Mouse (Mus musculus) hindbrain, embryonic 12.5 days (tissue): ENCODE measurements around the gene Hist1h3g. TPM values are rescaled to one million over a fixed set of nuclear protein-coding genes. Genes with fewer than 3 reads are reported as not detected.
"Not testable (repeated sequence)": the region's sequence is repeated elsewhere in the genome, so short reads cannot be mapped to it uniquely, and the experiment has no call there.

Source experiments
- ATAC-seq: fragments of 200-750 bp; cut with Nextera tagmentation; 2 replicates; pipeline ENCODE4 v1.8.0; 2017; ENCODE audit warnings: moderate TSS enrichment; ENCODE audit not compliant: low FRiP score
- H3K27ac ChIP-seq: fragments of 300-500 bp; sonication (generic); 2 replicates; pipeline ENCODE4 v1.5.1; 2016; ENCODE audit warnings: mild to moderate bottlenecking
- H3K27me3 ChIP-seq: fragments of 300-500 bp; sonication (generic); 2 replicates; pipeline ENCODE4 v1.6.1; 2016; ENCODE audit warnings: mild to moderate bottlenecking
- H3K36me3 ChIP-seq: fragments of 300-500 bp; sonication (generic); 2 replicates; pipeline ENCODE4 v1.6.1; 2016; ENCODE audit warnings: mild to moderate bottlenecking
- H3K4me1 ChIP-seq: fragments of 300-500 bp; sonication (generic); 2 replicates; pipeline ENCODE4 v1.6.1; 2016
- H3K4me2 ChIP-seq: fragments of 300-500 bp; sonication (generic); replicated peaks from 2 replicates; pipeline ENCODE4 v1.6.1; 2016; ENCODE audit warnings: mild to moderate bottlenecking
- H3K4me3 ChIP-seq: fragments of 300-500 bp; sonication (generic); 2 replicates; pipeline ENCODE4 v1.5.1; 2016; ENCODE audit warnings: mild to moderate bottlenecking
- H3K9ac ChIP-seq: fragments of 300-500 bp; sonication (generic); 2 replicates; pipeline ENCODE4 v1.6.1; 2016; ENCODE audit warnings: mild to moderate bottlenecking, moderate library complexity
- H3K9me3 ChIP-seq: fragments of 300-500 bp; sonication (generic); replicated peaks from 2 replicates; pipeline ENCODE4 v1.6.1; 2016; ENCODE audit warnings: mild to moderate bottlenecking
- WGBS: fragments of 180-500 bp; shearing (Covaris S2); methylation state at CpG from one replicate; pipeline ENCODE4 v1.1.7; 2016; 5-methylcytosine and 5-hydroxymethylcytosine counted together
- polyA plus RNA-seq: library from polyadenylated mRNA; unstranded; fragments of >200 nt; fragmentation: Nextera tagmentation; extraction: Ambion mirVana; gene quantifications from 2 replicates; pipeline ENCODE4 v1.2.1, GENCODE M21; 2016

Hist1h3g gene
- polyA plus RNA-seq, 1 experiment from 2014 or later = 4.4 TPM

- Histone ChIP-seq H3K9me3 (no peaks in the 10 kb centered on the region), H3K36me3 (no peaks in the 10 kb centered on the region), H3K4me1 (peaks cover 13% of the 10 kb centered on the region), H3K9ac (peak overlapping the region; percentile 72), H3K27me3 (no peaks in the 10 kb centered on the region), H3K4me3 (peak overlapping the region; percentile 46), H3K27ac (peak overlapping the region; percentile 89), H3K4me2 (peak overlapping the region; percentile 98)
- ATAC-seq = peak; percentile 81
- under 1% methylated on average over 18 of the region's 18 CpGs for WGBS
Measured at GRCm38 (mm10) chr13:23555839-23556416, 20.7 kb downstream of the Hist1h3g start.

GRCm38 (mm10) chr13:23556906-23557305 lies 21.7 kb downstream of the Hist1h3g start:
- Histone ChIP-seq H3K4me1 (peaks cover 11% of the 10 kb centered on the region), H3K27ac (0 out of 2 replicates have a peak overlapping the region, but pooled peaks have one; percentile 35), H3K36me3 (no peaks in the 10 kb centered on the region), H3K27me3 (no peaks in the 10 kb centered on the region), H3K4me2 (peak overlapping the region; percentile 98), H3K9ac (no peak overlapping the region), H3K4me3 (no peak overlapping the region), H3K9me3 (no peaks in the 10 kb centered on the region)
- ATAC-seq = no peak
- WGBS = 75% methylated on average over 3 of the region's 3 CpGs

GRCm38 (mm10) chr13:23560699-23561098 lies 25.5 kb downstream of the Hist1h3g start:
- not testable (repeated sequence) for H3K4me2 ChIP-seq, H3K9me3 ChIP-seq, H3K27me3 ChIP-seq, H3K4me3 ChIP-seq, H3K9ac ChIP-seq, H3K4me1 ChIP-seq, ATAC-seq, H3K27ac ChIP-seq, H3K36me3 ChIP-seq
- WGBS = 17% methylated on average over 2 of the region's 2 CpGs

- peak overlapping the region; percentile 42 for H3K4me3 ChIP-seq
- 0% methylated on average over 2 of the region's 5 CpGs for WGBS
Measured at GRCm38 (mm10) chr13:23561531-23561882, 26.3 kb downstream of the Hist1h3g start.

GRCm38 (mm10) chr13:23561883-23562659 lies 26.8 kb downstream of the Hist1h3g start, which contains the start of gene Hist1h3e:
Gene Hist1h3e, minus strand, starts transcription at chr13:23562369.
- not testable (repeated sequence) for H3K36me3 ChIP-seq, H3K27me3 ChIP-seq, H3K4me1 ChIP-seq, H3K9me3 ChIP-seq
- Histone ChIP-seq H3K9ac (peak within 1 kb of the TSS; percentile 53), H3K27ac (peak within 1 kb of the TSS; percentile 98), H3K4me2 (peak within 1 kb of the TSS; percentile 85), H3K4me3 (peak within 1 kb of the TSS; percentile 42)
- 0% methylated on average over 50 of the region's 67 CpGs for WGBS
- ATAC-seq = peak; percentile 98

More at GRCm38 (mm10) chr13:23561531-23561882, 26.3 kb downstream of the Hist1h3g start:
- ATAC-seq, H3K27me3 ChIP-seq, H3K4me1 ChIP-seq, H3K36me3 ChIP-seq, H3K9me3 ChIP-seq: not testable (repeated sequence)
- peak overlapping the region; percentile 85 for H3K4me2 ChIP-seq
- 0 out of 2 replicates have a peak overlapping the region, but pooled peaks have one; percentile 53 for H3K9ac ChIP-seq
- peak overlapping the region; percentile 98 for H3K27ac ChIP-seq

GRCm38 (mm10) chr13:23562699-23563462 lies 27.7 kb downstream of the Hist1h3g start:
- ATAC-seq = peak; percentile 46
- H3K9ac ChIP-seq = peak overlapping the region; percentile 53
- no peaks in the 10 kb centered on the region for H3K4me1 ChIP-seq
- no peaks in the 10 kb centered on the region for H3K36me3 ChIP-seq
- WGBS = 4% methylated on average over 18 of the region's 18 CpGs
- H3K27me3 ChIP-seq = no peaks in the 10 kb centered on the region
- peak overlapping the region; percentile 42 for H3K4me3 ChIP-seq
- H3K9me3 ChIP-seq = no peaks in the 10 kb centered on the region
- H3K27ac ChIP-seq = peak overlapping the region; percentile 98
- peak overlapping the region; percentile 85 for H3K4me2 ChIP-seq

GRCm38 (mm10) chr13:23564482-23564881 lies 29.3 kb downstream of the Hist1h3g start:
- H3K27me3 ChIP-seq = no peaks in the 10 kb centered on the region
- no peaks in the 10 kb centered on the region for H3K36me3 ChIP-seq
- no peak overlapping the region for H3K9ac ChIP-seq
- no peak overlapping the region for H3K27ac ChIP-seq
- no peak overlapping the region for H3K4me2 ChIP-seq
- no peak for ATAC-seq
- H3K4me3 ChIP-seq = no peak overlapping the region
- no peaks in the 10 kb centered on the region for H3K4me1 ChIP-seq
- H3K9me3 ChIP-seq = no peaks in the 10 kb centered on the region
- WGBS = 99% methylated on average over 2 of the region's 2 CpGs

GRCm38 (mm10) chr13:23570261-23571021 lies 35.2 kb downstream of the Hist1h3g start:
- H3K9me3 ChIP-seq, H3K27me3 ChIP-seq, H3K36me3 ChIP-seq: not testable (repeated sequence)
- Histone ChIP-seq H3K4me1 (peaks cover 19% of the 10 kb centered on the region), H3K9ac (peak overlapping the region; percentile 47), H3K27ac (peak overlapping the region; percentile 96), H3K4me2 (peak overlapping the region; percentile 81), H3K4me3 (peak overlapping the region; percentile 45)
- ATAC-seq = peak; percentile 7; the same call in 1 of the 2 replicates
- WGBS = 2% methylated on average over 22 of the region's 41 CpGs

- Histone ChIP-seq H3K36me3 (no peaks in the 10 kb centered on the region), H3K9ac (peak within 1 kb of the TSS; percentile 71), H3K4me3 (peak within 1 kb of the TSS; percentile 45), H3K9me3 (no peaks in the 10 kb centered on the region), H3K4me1 (peaks cover 21% of the 10 kb centered on the region), H3K27ac (peak within 1 kb of the TSS; percentile 96), H3K4me2 (peak within 1 kb of the TSS; percentile 81), H3K27me3 (no peaks in the 10 kb centered on the region)
- WGBS = 0% methylated on average over 18 of the region's 18 CpGs
- ATAC-seq = peak; percentile 93
Measured at GRCm38 (mm10) chr13:23571022-23571503, 35.8 kb downstream of the Hist1h3g start, which contains the start of the genes Hist1h2ae and Hist1h2bg. Gene Hist1h2ae, minus strand, starts transcription at chr13:23571220. Gene Hist1h2bg, plus strand, starts transcription at chr13:23571396.

- H3K9me3 ChIP-seq, ATAC-seq, H3K27me3 ChIP-seq, H3K36me3 ChIP-seq: not testable (repeated sequence)
- H3K27ac ChIP-seq = peak overlapping the region; percentile 96
- WGBS = under 1% methylated on average over 17 of the region's 34 CpGs
- H3K9ac ChIP-seq = peak overlapping the region; percentile 71
- peak overlapping the region; percentile 45 for H3K4me3 ChIP-seq
- H3K4me2 ChIP-seq = peak overlapping the region; percentile 81
- peaks cover 26% of the 10 kb centered on the region for H3K4me1 ChIP-seq
Measured at GRCm38 (mm10) chr13:23571504-23572217, 36.4 kb downstream of the Hist1h3g start.
